Mouse (Mus musculus) lung, postnatal 0 days (tissue): ENCODE data around the gene Spred2.

Source experiments
- CTCF ChIP-seq: IDR thresholded peaks from 2 replicates; pipeline ENCODE4 v1.5.1; 2016; ENCODE audit warnings: antibody characterized with exemption, mild to moderate bottlenecking
- EP300 ChIP-seq: IDR thresholded peaks from 2 replicates; pipeline ENCODE4 v1.6.1; 2016; ENCODE audit warnings: antibody characterized with exemption, mild to moderate bottlenecking, control low read depth

DNA sequence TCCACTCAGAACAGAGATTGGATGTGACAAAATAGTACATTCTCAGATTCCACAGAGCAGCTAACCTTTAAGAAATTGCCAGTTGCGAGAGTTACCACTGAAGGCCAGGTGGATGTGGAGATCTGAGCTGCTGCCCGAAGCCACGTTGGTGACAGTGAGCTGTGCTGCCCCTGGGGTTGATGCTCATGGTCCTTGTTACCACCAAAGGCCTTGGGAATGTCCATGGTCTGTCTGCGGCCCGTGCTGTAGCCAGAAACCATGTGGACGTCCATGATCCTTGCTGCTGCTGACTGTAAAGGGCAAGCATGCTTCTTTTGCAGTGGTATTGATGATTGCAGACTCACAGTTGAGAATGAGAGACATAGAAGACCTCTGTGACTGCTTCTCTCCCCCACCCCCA is 104.2 kb downstream of the Spred2 start:
- TF ChIP-seq CTCF (no peak), EP300 (no peak)
